Mouse (Mus musculus) layer of hippocampus, adult 8-10 months (tissue): ENCODE results near the gene Rsg1. TPM values are rescaled to one million over a fixed set of nuclear protein-coding genes. Genes with fewer than 3 reads are reported as not detected.
A peak's percentile ranks its signal among the peaks of the same experiment; 100 is the strongest.

Source experiments
- DNase-seq, 2 experiments: peaks; one replicate each; pipeline ENCODE4 v3.0.0; 2022; ENCODE audit warnings: low spot score in 2 of 2
- total RNA-seq, 4 experiments: library from RNA; stranded (reverse); gene quantifications; 2 replicates each; pipeline ENCODE4 v1.2.4; 2022

Rsg1 gene
- total RNA-seq, 4 experiments from 2014 or later, result 2.8 to 5.2 (median 3.4) TPM

- no peak for DNase-seq
Measured at GRCm38 (mm10) chr4:141211646-141212045, 2.1 kb upstream of the Rsg1 start.

- no peak for DNase-seq
Measured at GRCm38 (mm10) chr4:141212892-141213291, 864 bp upstream of the Rsg1 start.

DNA sequence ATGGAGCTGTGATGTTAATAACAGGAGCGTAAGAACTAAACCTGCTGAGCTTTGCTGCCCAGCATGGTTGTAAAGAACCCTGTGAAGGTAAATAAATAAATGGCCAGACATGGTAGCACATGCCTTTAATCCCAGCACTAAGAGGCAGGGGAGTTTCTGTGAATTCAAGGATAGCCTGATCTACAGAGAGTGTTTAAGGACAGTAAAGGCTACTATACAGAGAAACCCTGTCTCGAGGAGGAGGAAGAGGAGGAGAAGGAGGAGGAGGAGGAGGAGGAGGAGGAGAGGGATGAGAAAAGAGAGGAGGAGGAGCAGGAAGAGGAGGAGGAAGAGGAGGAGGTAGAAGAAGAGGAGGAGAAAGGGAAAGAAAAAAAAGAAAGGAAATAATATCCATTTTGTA, 414 bp upstream of the Rsg1 start:
- no peak for DNase-seq

- DNase-seq, result no peak
Measured at GRCm38 (mm10) chr4:141214337-141214851, 638 bp downstream of the Rsg1 start.

DNA sequence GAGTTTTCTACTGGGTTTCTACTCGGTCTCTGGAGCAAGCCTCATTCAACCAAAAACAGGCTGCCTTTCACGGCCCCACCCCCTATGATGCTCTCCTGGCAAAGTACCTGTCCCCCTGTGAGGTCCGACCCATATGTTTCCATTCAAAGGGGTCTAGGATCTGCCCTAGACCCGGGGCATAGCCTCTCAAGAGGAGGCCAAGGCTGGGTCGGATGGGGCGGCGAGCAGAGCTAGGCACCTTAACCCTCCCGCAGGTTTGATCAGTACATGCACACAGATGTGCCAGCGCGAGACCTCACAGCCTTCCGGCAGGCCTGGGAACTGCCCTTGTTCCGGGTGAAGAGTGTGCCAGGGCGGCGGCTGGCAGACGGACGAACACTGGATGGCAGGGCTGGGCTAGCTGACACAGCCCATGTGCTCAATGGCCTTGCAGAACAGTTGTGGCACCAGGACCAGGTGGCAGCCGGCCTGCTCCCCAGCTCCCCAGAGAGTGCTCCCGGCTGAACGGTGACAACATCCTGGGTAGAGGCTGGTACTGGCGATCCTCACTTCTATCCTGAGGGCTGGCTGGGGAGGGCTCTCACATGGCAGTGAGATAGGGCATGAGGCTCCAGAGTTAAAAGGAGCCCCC, 5.9 kb downstream of the Rsg1 start:
- no peak for DNase-seq

- DNase-seq, result no peak
Measured at GRCm38 (mm10) chr4:141221848-141222247, 8.1 kb downstream of the Rsg1 start.

- DNase-seq, result no peak
Measured at GRCm38 (mm10) chr4:141222752-141223151, 9.0 kb downstream of the Rsg1 start.

- no peak for DNase-seq
Measured at GRCm38 (mm10) chr4:141228687-141229086, 14.9 kb downstream of the Rsg1 start.

DNA sequence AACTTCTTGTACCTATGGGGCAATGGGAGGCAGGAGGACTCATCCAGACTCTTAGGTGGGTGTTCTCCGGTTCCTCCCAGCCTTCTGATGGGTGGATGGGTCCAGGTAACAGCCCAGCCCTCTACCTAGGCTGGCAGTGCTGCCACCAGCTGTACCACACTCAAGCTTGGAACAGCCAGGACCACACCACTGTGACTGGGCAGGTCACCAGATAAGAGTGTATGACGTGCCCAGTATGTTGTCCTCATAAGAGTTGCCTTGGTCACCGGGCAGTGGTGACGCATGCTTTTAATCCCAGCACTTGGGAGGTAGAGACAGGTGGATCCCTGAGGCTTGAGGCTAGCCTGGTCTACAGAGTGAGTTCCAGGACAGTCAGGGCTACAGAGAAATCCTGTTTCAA, 19.4 kb downstream of the Rsg1 start:
- DNase-seq, result no peak

GRCm38 (mm10) chr4:141235537-141236111, 21.9 kb downstream of the Rsg1 start:
- DNase-seq, result no peak

- no peak for DNase-seq
Measured at GRCm38 (mm10) chr4:141236856-141237255, 23.1 kb downstream of the Rsg1 start.

GRCm38 (mm10) chr4:141238492-141239387, 25.0 kb downstream of the Rsg1 start:
- DNase-seq, result no peak

GRCm38 (mm10) chr4:141239388-141240125, 25.8 kb downstream of the Rsg1 start, which contains the start of gene Arhgef19:
Arhgef19 (plus strand) TSS chr4:141239499.
- DNase-seq, result peak; percentile 45 to 50

DNA sequence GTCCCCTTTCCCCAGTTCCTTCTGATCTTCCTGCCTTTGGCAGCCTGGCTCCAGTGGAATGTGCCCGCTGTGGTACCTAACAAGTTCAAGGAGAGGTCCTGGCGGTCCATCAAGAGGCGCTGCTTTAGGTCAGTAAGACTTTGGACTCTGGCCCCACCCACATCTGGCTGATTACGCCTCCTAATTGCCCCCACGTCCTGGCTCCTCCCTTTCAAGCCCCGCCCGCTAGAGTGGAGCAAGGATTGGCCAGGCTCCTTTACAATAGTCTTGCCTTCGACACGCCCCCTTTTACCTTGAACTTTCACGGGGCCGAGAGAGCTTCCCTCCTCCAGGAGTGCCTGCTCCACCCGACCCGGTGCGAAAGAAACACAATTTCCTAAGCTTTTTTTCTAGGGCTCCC, 26.9 kb downstream of the Rsg1 start:
- no peak for DNase-seq

- no peak for DNase-seq
Measured at GRCm38 (mm10) chr4:141241861-141242260, 28.1 kb downstream of the Rsg1 start.

- peak; percentile 33 to 71 for DNase-seq
Measured at GRCm38 (mm10) chr4:141242651-141243241, 29.0 kb downstream of the Rsg1 start.

DNA sequence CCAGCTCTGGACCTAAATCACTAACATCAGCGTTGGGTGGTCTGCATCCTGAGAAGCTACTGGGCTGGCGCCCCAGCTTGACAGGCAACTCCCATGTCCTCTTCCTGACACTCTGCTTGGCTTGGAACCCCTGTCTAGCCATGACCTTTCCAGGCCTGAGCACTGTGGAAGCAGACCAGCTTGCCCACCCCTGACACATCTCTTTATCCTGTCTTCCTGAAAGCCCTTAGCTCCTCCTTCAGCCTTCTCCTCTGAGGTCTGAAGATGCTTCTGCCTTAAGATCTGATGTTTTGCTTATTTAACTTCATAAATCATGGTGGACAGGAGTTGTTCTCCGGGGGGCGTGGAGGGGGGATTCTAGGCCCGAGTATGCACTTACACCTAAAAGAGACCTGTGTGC, 29.9 kb downstream of the Rsg1 start:
- DNase-seq, result no peak

DNA sequence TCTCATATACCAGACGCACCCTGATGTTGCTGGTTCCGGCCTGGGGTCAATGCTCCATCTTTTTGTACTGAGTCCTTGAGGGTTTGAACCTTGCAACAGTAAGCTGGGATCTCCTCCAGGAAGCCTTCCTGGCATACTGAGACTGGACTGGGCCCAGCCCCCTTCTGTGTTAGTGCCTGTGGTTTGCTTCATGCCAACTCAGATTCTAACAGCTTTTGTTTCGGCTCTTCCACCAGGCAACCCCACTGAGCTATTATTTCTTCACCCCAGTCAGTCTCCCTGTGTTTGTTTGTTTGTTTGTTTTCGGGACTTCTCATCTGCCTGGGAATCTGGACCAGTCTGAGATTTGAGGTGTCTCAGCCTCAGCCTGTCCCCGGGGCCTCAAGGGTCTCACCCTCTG, 30.6 kb downstream of the Rsg1 start:
- DNase-seq, result peak in 1 of 2 experiments; percentile 17

GRCm38 (mm10) chr4:141244931-141245425, 31.2 kb downstream of the Rsg1 start:
- peak; percentile 74 to 81 for DNase-seq

GRCm38 (mm10) chr4:141246089-141246997, 32.6 kb downstream of the Rsg1 start:
- no peak for DNase-seq
